Mouse (Mus musculus): ENCODE data around the gene Slc4a5. TPM values are rescaled to one million over a fixed set of nuclear protein-coding genes. Genes with fewer than 3 reads are reported as not detected.
A peak's percentile ranks its signal among the peaks of the same experiment; 100 is the strongest.

Gene Slc4a5
- polyA plus RNA-seq, 1 experiment from 2014 or later: 0.30 TPM

DNA sequence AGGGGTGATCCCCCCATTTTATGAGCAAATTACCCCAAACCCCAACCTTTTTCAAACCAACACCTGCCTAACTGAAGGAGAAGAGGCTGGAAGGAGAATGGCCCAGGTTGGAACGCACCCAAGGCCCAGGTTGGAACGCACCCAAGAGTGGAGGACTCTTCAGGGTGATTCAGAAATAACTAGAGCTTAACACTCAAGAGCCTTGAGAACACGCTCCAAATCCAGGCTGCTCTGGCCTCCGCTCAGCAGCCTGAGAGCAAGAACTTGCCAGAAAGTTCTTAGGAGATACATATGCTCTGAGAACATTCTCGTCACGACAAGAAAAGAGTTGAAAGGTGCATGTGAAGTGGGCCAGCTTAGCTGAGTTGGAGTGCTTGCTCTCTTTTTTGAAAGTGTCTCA lies 25.5 kb downstream of the Slc4a5 start:
- Histone ChIP-seq H3K4me1 (ENCODE audit: control insufficient read depth, insufficient read depth, low read length) (no peaks in the 10 kb centered on the region), H3K36me3 (ENCODE audit: control insufficient read depth, insufficient read depth, low read length) (no peaks in the 10 kb centered on the region), H3K4me3 (replicated peaks; ENCODE audit: low read length) (no peak overlapping the region), H3K27me3 (ENCODE audit: control insufficient read depth, insufficient read depth, low read length) (no peaks in the 10 kb centered on the region), H3K4me2 (ENCODE audit: low read depth, low read length) (no peak overlapping the region), H3K27ac (ENCODE audit: low read length) (peak overlapping the region; percentile 45; the same call in 1 of the 2 replicates), H3K9me3 (replicated peaks; ENCODE audit: control insufficient read depth, low read length) (no peaks in the 10 kb centered on the region), H3K9ac (ENCODE audit: low read length) (no peak overlapping the region)
- WGBS: 59% methylated on average over 6 of the region's 6 CpGs
- ATAC-seq (ENCODE audit: insufficient read depth, low FRiP score): peak; percentile 42; the same call in 1 of the 2 replicates

DNA sequence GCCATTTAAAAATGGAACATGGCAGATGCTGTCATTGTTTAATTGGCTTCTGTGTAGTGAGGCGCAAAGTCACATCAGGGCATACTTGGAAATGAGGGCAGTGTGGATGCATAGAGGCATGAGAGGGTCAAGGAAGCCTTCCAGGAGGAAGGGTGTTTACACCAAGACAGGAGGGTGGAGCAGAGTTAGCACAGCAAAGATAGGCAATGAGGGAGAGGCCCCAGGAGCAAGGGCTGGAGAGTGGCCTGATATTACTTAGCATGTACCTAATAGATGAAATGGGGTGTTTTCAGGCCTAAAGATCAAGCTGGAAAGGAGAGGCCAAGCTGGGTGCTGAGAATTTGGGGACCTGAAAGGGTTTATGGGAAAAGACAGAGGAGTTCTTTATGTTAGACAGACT lies 26.4 kb downstream of the Slc4a5 start:
- ATAC-seq (ENCODE audit: insufficient read depth, low FRiP score): no peak

DNA sequence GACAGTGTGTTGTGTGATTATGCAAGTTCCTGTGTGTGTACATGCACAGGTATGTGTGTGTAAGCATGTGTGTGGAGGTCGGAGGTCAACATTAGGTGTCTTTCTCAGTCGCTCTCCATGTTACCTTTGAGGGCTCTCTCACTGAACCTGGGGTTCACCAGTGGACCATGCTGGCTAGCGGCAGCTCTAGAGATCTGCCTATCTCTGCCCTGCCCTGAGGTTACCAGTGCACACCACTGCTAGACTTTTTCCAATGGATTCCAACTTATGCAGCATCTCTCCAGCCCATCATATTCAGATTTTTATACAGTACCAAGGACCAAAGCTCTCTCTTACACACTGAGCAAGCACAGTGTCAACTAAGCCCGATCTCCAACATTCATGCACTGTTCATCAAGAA lies 27.1 kb downstream of the Slc4a5 start:
- no peak overlapping the region for H3K4me3 ChIP-seq (replicated peaks; ENCODE audit: low read length)
- no peaks in the 10 kb centered on the region for H3K9me3 ChIP-seq (replicated peaks; ENCODE audit: control insufficient read depth, low read length)
- H3K36me3 ChIP-seq (ENCODE audit: control insufficient read depth, insufficient read depth, low read length): no peaks in the 10 kb centered on the region
- H3K4me2 ChIP-seq (ENCODE audit: low read depth, low read length): no peak overlapping the region
- H3K27me3 ChIP-seq (ENCODE audit: control insufficient read depth, insufficient read depth, low read length): no peaks in the 10 kb centered on the region
- no peak overlapping the region for H3K27ac ChIP-seq (ENCODE audit: low read length)
- H3K4me1 ChIP-seq (ENCODE audit: control insufficient read depth, insufficient read depth, low read length): no peaks in the 10 kb centered on the region
- H3K9ac ChIP-seq (ENCODE audit: low read length): no peak overlapping the region
- WGBS: 94% methylated on average over 4 of the region's 4 CpGs
- no peak for ATAC-seq (ENCODE audit: insufficient read depth, low FRiP score)

More for the DNA sequence above, 26.4 kb downstream of the Slc4a5 start:
- no peak overlapping the region for H3K9ac ChIP-seq (ENCODE audit: low read length)
- H3K27ac ChIP-seq (ENCODE audit: low read length): no peak overlapping the region
- no peaks in the 10 kb centered on the region for H3K4me1 ChIP-seq (ENCODE audit: control insufficient read depth, insufficient read depth, low read length)
- no peak overlapping the region for H3K4me3 ChIP-seq (replicated peaks; ENCODE audit: low read length)
- H3K4me2 ChIP-seq (ENCODE audit: low read depth, low read length): no peak overlapping the region
- H3K36me3 ChIP-seq (ENCODE audit: control insufficient read depth, insufficient read depth, low read length): no peaks in the 10 kb centered on the region
- 98% methylated on average over 1 of the region's 1 CpGs for WGBS
- H3K9me3 ChIP-seq (replicated peaks; ENCODE audit: control insufficient read depth, low read length): no peaks in the 10 kb centered on the region
- H3K27me3 ChIP-seq (ENCODE audit: control insufficient read depth, insufficient read depth, low read length): no peaks in the 10 kb centered on the region

DNA sequence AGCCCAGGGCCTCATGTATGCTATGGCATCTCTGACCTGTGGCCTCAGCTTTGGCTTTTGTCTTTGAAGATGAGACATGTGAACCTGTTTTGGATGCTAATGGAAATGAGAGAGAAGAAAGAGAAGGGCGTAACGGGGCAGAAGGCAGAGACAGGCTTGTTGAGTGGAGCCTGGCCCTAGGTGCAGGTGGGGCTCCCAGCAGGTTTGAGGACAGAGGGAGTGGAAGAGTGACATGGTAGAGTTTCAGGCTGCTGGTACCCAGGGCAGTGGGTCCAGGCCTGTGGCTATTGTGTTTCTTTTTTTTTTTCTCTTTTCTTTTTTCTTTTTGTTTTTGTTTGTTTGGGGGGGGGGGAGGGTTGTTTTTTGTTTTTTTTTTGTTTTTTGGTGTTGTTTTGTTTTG lies 27.5 kb downstream of the Slc4a5 start:
- no peak overlapping the region for H3K27ac ChIP-seq (ENCODE audit: low read length)
- H3K36me3 ChIP-seq (ENCODE audit: control insufficient read depth, insufficient read depth, low read length): no peaks in the 10 kb centered on the region
- no peaks in the 10 kb centered on the region for H3K9me3 ChIP-seq (replicated peaks; ENCODE audit: control insufficient read depth, low read length)
- no peaks in the 10 kb centered on the region for H3K27me3 ChIP-seq (ENCODE audit: control insufficient read depth, insufficient read depth, low read length)
- WGBS: 98% methylated on average over 2 of the region's 2 CpGs
- no peaks in the 10 kb centered on the region for H3K4me1 ChIP-seq (ENCODE audit: control insufficient read depth, insufficient read depth, low read length)
- H3K4me2 ChIP-seq (ENCODE audit: low read depth, low read length): no peak overlapping the region
- no peak overlapping the region for H3K4me3 ChIP-seq (replicated peaks; ENCODE audit: low read length)
- H3K9ac ChIP-seq (ENCODE audit: low read length): no peak overlapping the region
- ATAC-seq (ENCODE audit: insufficient read depth, low FRiP score): no peak

DNA sequence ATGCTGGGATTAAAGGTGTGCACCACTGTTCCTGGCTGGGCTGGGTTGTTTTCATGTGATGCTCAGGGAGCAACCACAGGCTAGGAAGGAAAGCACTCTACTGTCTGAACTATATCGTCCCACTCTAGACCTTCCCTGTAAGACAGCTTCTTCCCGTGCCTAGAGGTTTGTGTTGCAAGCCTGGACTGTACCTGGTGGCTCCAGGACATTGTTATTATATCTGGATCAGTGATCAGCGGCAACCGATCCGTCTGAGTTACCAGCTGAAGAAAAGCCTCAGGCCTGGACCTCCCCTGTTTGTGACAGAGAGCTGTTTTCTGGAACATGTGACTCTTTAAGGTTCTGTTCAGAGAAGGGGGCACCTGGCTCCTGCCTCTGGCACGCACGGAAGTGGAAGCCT lies 34.6 kb downstream of the Slc4a5 start:
- H3K4me3 ChIP-seq (replicated peaks; ENCODE audit: low read length): no peak overlapping the region
- no peak overlapping the region for H3K9ac ChIP-seq (ENCODE audit: low read length)
- H3K4me2 ChIP-seq (ENCODE audit: low read depth, low read length): no peak overlapping the region
- WGBS: 72% methylated on average over 7 of the region's 7 CpGs
- no peaks in the 10 kb centered on the region for H3K4me1 ChIP-seq (ENCODE audit: control insufficient read depth, insufficient read depth, low read length)
- no peak for ATAC-seq (ENCODE audit: insufficient read depth, low FRiP score)
- H3K27ac ChIP-seq (ENCODE audit: low read length): no peak overlapping the region
- H3K36me3 ChIP-seq (ENCODE audit: control insufficient read depth, insufficient read depth, low read length): no peaks in the 10 kb centered on the region
- no peaks in the 10 kb centered on the region for H3K27me3 ChIP-seq (ENCODE audit: control insufficient read depth, insufficient read depth, low read length)
- H3K9me3 ChIP-seq (replicated peaks; ENCODE audit: control insufficient read depth, low read length): no peaks in the 10 kb centered on the region

DNA sequence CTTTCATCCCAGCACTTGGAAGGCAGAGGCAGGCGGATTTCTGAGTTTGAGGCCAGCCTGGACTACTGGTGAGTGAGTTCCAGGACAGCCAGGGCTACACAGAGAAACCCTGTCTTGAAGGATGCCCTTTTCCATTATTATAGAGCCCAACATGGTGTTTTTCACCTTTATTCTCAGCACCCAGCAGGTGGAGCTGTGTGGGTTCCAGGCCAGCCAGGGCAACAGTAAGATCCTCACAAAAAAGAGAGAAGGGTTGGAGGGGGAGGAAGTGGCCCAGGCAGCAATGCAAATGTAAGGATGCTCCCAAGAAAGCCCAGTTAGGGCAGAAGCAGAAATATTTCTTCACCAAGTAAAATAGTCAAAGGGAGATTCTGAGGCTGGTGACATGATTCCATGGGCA lies 44.9 kb downstream of the Slc4a5 start:
- peaks cover 7% of the 10 kb centered on the region for H3K4me1 ChIP-seq (ENCODE audit: control insufficient read depth, insufficient read depth, low read length)
- no peaks in the 10 kb centered on the region for H3K36me3 ChIP-seq (ENCODE audit: control insufficient read depth, insufficient read depth, low read length)
- H3K9me3 ChIP-seq (replicated peaks; ENCODE audit: control insufficient read depth, low read length): no peaks in the 10 kb centered on the region
- 74% methylated on average over 1 of the region's 1 CpGs for WGBS
- H3K27ac ChIP-seq (ENCODE audit: low read length): no peak overlapping the region
- no peak overlapping the region for H3K9ac ChIP-seq (ENCODE audit: low read length)
- H3K4me3 ChIP-seq (replicated peaks; ENCODE audit: low read length): no peak overlapping the region
- no peak for ATAC-seq (ENCODE audit: insufficient read depth, low FRiP score)
- no peaks in the 10 kb centered on the region for H3K27me3 ChIP-seq (ENCODE audit: control insufficient read depth, insufficient read depth, low read length)
- no peak overlapping the region for H3K4me2 ChIP-seq (ENCODE audit: low read depth, low read length)

DNA sequence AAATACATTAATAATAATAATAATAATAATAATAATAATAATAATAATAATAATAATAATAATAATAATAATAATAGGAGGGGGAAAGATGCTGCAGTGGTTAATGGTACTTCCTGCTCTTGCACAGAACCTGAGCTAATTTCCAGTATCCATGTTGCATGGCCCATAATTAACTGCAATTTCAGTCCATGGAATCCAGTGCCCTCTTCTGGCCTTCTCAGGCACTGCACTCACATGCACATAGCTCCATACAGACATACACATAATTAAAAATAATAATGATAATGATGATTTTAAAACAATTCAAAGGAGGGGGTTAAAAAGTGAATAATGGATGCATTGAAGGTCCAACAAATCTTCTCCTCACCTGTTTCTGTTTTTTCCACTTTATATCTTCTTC lies 45.6 kb downstream of the Slc4a5 start:
- H3K9ac ChIP-seq (ENCODE audit: low read length): no peak overlapping the region
- ATAC-seq (ENCODE audit: insufficient read depth, low FRiP score): no peak
- H3K27ac ChIP-seq (ENCODE audit: low read length): no peak overlapping the region
- no peaks in the 10 kb centered on the region for H3K27me3 ChIP-seq (ENCODE audit: control insufficient read depth, insufficient read depth, low read length)
- no peaks in the 10 kb centered on the region for H3K36me3 ChIP-seq (ENCODE audit: control insufficient read depth, insufficient read depth, low read length)
- no peak overlapping the region for H3K4me3 ChIP-seq (replicated peaks; ENCODE audit: low read length)
- H3K9me3 ChIP-seq (replicated peaks; ENCODE audit: control insufficient read depth, low read length): no peaks in the 10 kb centered on the region
- peaks cover 7% of the 10 kb centered on the region for H3K4me1 ChIP-seq (ENCODE audit: control insufficient read depth, insufficient read depth, low read length)
- H3K4me2 ChIP-seq (ENCODE audit: low read depth, low read length): no peak overlapping the region

DNA sequence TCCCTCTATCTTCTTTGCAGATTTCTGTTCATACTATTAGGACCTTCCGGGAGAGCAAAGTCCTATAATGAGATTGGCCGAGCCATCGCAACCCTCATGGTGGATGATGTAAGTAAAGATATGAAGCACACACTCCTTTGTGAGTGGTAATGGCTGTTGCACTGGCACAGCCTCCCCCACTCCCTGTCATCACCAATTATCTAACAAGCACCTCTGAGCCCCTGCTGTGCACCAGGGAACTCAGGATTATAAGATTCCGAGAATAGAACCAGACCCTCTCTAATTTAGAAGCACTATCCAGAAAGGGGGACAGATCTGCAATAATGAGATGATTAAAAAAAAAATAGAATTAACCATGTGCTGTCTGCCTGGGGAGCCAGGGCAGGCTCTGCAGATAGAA lies 46.0 kb downstream of the Slc4a5 start:
- Histone ChIP-seq H3K4me3 (replicated peaks; ENCODE audit: low read length) (no peak overlapping the region), H3K4me1 (ENCODE audit: control insufficient read depth, insufficient read depth, low read length) (peaks cover 7% of the 10 kb centered on the region), H3K27me3 (ENCODE audit: control insufficient read depth, insufficient read depth, low read length) (no peaks in the 10 kb centered on the region), H3K9ac (ENCODE audit: low read length) (no peak overlapping the region), H3K4me2 (ENCODE audit: low read depth, low read length) (no peak overlapping the region), H3K36me3 (ENCODE audit: control insufficient read depth, insufficient read depth, low read length) (no peaks in the 10 kb centered on the region), H3K27ac (ENCODE audit: low read length) (no peak overlapping the region), H3K9me3 (replicated peaks; ENCODE audit: control insufficient read depth, low read length) (no peaks in the 10 kb centered on the region)
- 81% methylated on average over 4 of the region's 4 CpGs for WGBS
- no peak for ATAC-seq (ENCODE audit: insufficient read depth, low FRiP score)

DNA sequence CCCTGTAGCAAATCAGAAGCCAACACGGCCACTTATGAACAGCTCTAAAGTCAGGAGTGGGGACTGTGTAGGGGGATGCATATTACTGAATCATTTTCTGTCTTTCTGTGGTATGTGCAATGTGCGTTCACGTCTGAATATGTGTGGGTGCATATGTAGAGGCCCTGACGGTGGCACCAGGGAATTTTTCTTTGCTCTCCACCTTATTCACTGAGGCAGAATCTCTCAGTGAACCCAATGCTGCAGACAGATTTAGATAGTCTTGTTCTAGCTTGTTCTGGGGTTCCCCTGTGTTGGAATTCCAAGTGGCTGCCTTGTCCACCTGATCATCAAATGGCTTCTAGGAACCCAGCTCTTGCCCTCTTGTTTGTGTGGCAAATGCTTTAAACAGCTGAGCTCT lies 48.0 kb downstream of the Slc4a5 start:
- Histone ChIP-seq H3K27ac (ENCODE audit: low read length) (peak overlapping the region; percentile 67; the same call in 1 of the 2 replicates), H3K4me1 (ENCODE audit: control insufficient read depth, insufficient read depth, low read length) (peaks cover 7% of the 10 kb centered on the region), H3K4me2 (ENCODE audit: low read depth, low read length) (peak overlapping the region; percentile 62), H3K4me3 (replicated peaks; ENCODE audit: low read length) (peak overlapping the region; percentile 59), H3K27me3 (ENCODE audit: control insufficient read depth, insufficient read depth, low read length) (no peaks in the 10 kb centered on the region), H3K9ac (ENCODE audit: low read length) (peak overlapping the region; percentile 52), H3K9me3 (replicated peaks; ENCODE audit: control insufficient read depth, low read length) (no peaks in the 10 kb centered on the region), H3K36me3 (ENCODE audit: control insufficient read depth, insufficient read depth, low read length) (no peaks in the 10 kb centered on the region)
- 63% methylated on average over 4 of the region's 4 CpGs for WGBS
- no peak for ATAC-seq (ENCODE audit: insufficient read depth, low FRiP score)

Measured in stomach, embryonic 16.5 days (tissue).